Mouse (Mus musculus) E14TG2a.4 (cell line): ENCODE measurements around the gene Slc25a42.

Experiments used
- CTCF ChIP-seq: conservative IDR thresholded peaks from 2 replicates; pipeline ENCODE4 v1.5.1; 2014; ENCODE audit warnings: low read length
- NANOG ChIP-seq: IDR thresholded peaks from 2 replicates; pipeline ENCODE4 v1.6.1; 2014; ENCODE audit warnings: borderline replicate concordance, low read length, mixed read lengths
- POU5F1 ChIP-seq: IDR thresholded peaks from 2 replicates; pipeline ENCODE4 v1.6.1; 2014; ENCODE audit warnings: low read length, borderline replicate concordance

DNA sequence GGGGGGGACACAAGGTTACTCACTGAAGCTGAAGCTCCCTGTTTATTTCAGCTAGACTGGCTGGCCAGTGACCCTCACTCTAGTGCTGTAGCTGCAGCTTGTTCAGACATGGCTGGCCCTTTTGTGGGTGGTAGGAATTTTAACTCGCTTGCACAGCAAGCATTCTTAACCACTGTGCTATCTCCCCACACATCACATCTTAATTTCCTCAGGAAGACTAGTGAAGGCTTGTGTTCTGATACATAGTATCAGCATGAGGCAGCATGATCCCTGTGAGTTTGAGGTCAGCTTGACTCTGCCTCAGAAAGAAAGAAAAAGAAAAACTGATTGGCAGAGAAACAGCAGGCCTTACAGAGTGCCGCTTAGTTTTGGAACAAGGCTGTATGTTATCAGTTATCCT, 25.7 kb upstream of the Slc25a42 start:
- TF ChIP-seq CTCF (no peak), POU5F1 (no peak), NANOG (no peak)
